Mouse (Mus musculus) lung, postnatal 0 days (tissue): ENCODE results near the gene Qk. TPM values are rescaled to one million over a fixed set of nuclear protein-coding genes. Genes with fewer than 3 reads are reported as not detected.
A peak's percentile ranks its signal among the peaks of the same experiment; 100 is the strongest.

Experiments used
- ATAC-seq: fragments of 200-750 bp; cut with Nextera tagmentation; 2 replicates; pipeline ENCODE4 v1.8.0; 2017; ENCODE audit warnings: moderate library complexity
- DNase-seq: peaks from one replicate; pipeline ENCODE4 v3.0.0-alpha.2; 2016; ENCODE audit warnings: low spot score
- H3K27ac ChIP-seq: fragments of 300-500 bp; sonication (generic); 2 replicates; pipeline ENCODE4 v1.5.1; 2014; ENCODE audit warnings: antibody characterized with exemption, mild to moderate bottlenecking, low read length, mixed read lengths
- H3K27me3 ChIP-seq: fragments of 300-500 bp; sonication (generic); replicated peaks from 2 replicates; pipeline ENCODE4 v1.6.1; 2014; ENCODE audit warnings: low read length, mixed read lengths; ENCODE audit not compliant: insufficient read depth
- H3K36me3 ChIP-seq: fragments of 300-500 bp; sonication (generic); 2 replicates; pipeline ENCODE4 v1.6.1; 2014; ENCODE audit warnings: low read length, mixed read lengths; ENCODE audit not compliant: insufficient read depth
- H3K4me1 ChIP-seq: fragments of 300-500 bp; sonication (generic); 2 replicates; pipeline ENCODE4 v1.6.1; 2014; ENCODE audit warnings: antibody characterized with exemption, low read depth, low read length, mixed read lengths; ENCODE audit not compliant: insufficient read depth
- H3K4me2 ChIP-seq: fragments of 300-500 bp; sonication (generic); replicated peaks from 2 replicates; pipeline ENCODE4 v1.6.1; 2014; ENCODE audit warnings: low read depth, mild to moderate bottlenecking, low read length, moderate library complexity, mixed read lengths
- H3K4me3 ChIP-seq: fragments of 300-500 bp; sonication (generic); 2 replicates; pipeline ENCODE4 v1.5.1; 2014; ENCODE audit warnings: low read depth, low read length
- H3K9ac ChIP-seq: fragments of 300-500 bp; sonication (generic); replicated peaks from 2 replicates; pipeline ENCODE4 v1.6.1; 2014; ENCODE audit warnings: low read depth, mild to moderate bottlenecking
- H3K9me3 ChIP-seq: fragments of 300-500 bp; sonication (generic); 2 replicates; pipeline ENCODE4 v1.6.1; 2016; ENCODE audit warnings: low read length, mixed read lengths
- CTCF ChIP-seq: IDR thresholded peaks from 2 replicates; pipeline ENCODE4 v1.5.1; 2016; ENCODE audit warnings: antibody characterized with exemption, mild to moderate bottlenecking
- EP300 ChIP-seq: IDR thresholded peaks from 2 replicates; pipeline ENCODE4 v1.6.1; 2016; ENCODE audit warnings: antibody characterized with exemption, mild to moderate bottlenecking, control low read depth
- WGBS: fragments of 180-500 bp; shearing (Covaris S2); extraction: QIAGEN DNeasy Blood & Tissue Kit; methylation state at CpG from one replicate; pipeline ENCODE4 v1.1.7; 2014; 5-methylcytosine and 5-hydroxymethylcytosine counted together
- polyA plus RNA-seq: library from polyadenylated mRNA; unstranded; fragments of >200 nt; fragmentation: Nextera tagmentation; extraction: Ambion mirVana; gene quantifications from 2 replicates; pipeline ENCODE4 v1.2.1, GENCODE M21; 2015

The Qk gene
- polyA plus RNA-seq, 1 experiment from 2014 or later, result 60.2 TPM

- no peaks in the 10 kb centered on the region for H3K27me3 ChIP-seq
These were observed 9.6 kb downstream of the Qk start for GRCm38 (mm10) chr17:10310046-10310445.

GRCm38 (mm10) chr17:10309135-10309623 is 10.5 kb downstream of the Qk start:
- H3K9ac ChIP-seq, result no peak overlapping the region
- H3K4me2 ChIP-seq, result peak overlapping the region; percentile 32
- no peaks in the 10 kb centered on the region for H3K27me3 ChIP-seq
- no peak for DNase-seq
- no peak overlapping the region for H3K4me3 ChIP-seq
- no peak overlapping the region for H3K27ac ChIP-seq
- H3K9me3 ChIP-seq, result no peaks in the 10 kb centered on the region
- no peaks in the 10 kb centered on the region for H3K36me3 ChIP-seq
- WGBS, result 32% methylated on average over 4 of the region's 4 CpGs
- peaks cover 17% of the 10 kb centered on the region for H3K4me1 ChIP-seq
- ATAC-seq, result no peak
- no peak for TF ChIP-seq CTCF
- no peak for TF ChIP-seq EP300

More at GRCm38 (mm10) chr17:10310046-10310445, 9.6 kb downstream of the Qk start:
- DNase-seq (no peak), ATAC-seq (no peak; the same call in 1 of the 2 replicates)
- Histone ChIP-seq H3K27ac (no peak overlapping the region), H3K4me3 (no peak overlapping the region), H3K4me1 (peaks cover 16% of the 10 kb centered on the region), H3K9ac (no peak overlapping the region), H3K9me3 (no peaks in the 10 kb centered on the region), H3K4me2 (peak overlapping the region; percentile 30; the same call in 1 of the 2 replicates), H3K36me3 (no peaks in the 10 kb centered on the region)
- TF ChIP-seq CTCF, result no peak
- TF ChIP-seq EP300, result no peak
- WGBS, result 41% methylated on average over 1 of the region's 1 CpGs

- 26% methylated on average over 2 of the region's 2 CpGs for WGBS
- no peaks in the 10 kb centered on the region for H3K36me3 ChIP-seq
- no peak overlapping the region for H3K4me3 ChIP-seq
- DNase-seq, result no peak
- H3K9ac ChIP-seq, result no peak overlapping the region
- no peaks in the 10 kb centered on the region for H3K27me3 ChIP-seq
- peaks cover 10% of the 10 kb centered on the region for H3K4me1 ChIP-seq
- TF ChIP-seq CTCF (peak; percentile 31), EP300 (no peak)
- ATAC-seq, result no peak
- H3K27ac ChIP-seq, result no peak overlapping the region
- no peak overlapping the region; the same call in 1 of the 2 replicates for H3K4me2 ChIP-seq
- H3K9me3 ChIP-seq, result no peaks in the 10 kb centered on the region
These were observed 13.2 kb downstream of the Qk start for GRCm38 (mm10) chr17:10306424-10306823.

GRCm38 (mm10) chr17:10304001-10304400 is 15.7 kb downstream of the Qk start:
- Histone ChIP-seq H3K9ac (no peak overlapping the region), H3K36me3 (no peaks in the 10 kb centered on the region), H3K9me3 (no peaks in the 10 kb centered on the region), H3K27ac (no peak overlapping the region), H3K4me1 (peaks cover 11% of the 10 kb centered on the region), H3K4me3 (no peak overlapping the region), H3K27me3 (no peaks in the 10 kb centered on the region), H3K4me2 (0 out of 2 replicates have a peak overlapping the region, but pooled peaks have one; percentile 1)
- TF ChIP-seq EP300, result no peak
- TF ChIP-seq CTCF, result no peak
- no peak for ATAC-seq
- DNase-seq, result no peak

- Histone ChIP-seq H3K4me3 (no peak overlapping the region), H3K27ac (no peak overlapping the region), H3K27me3 (no peaks in the 10 kb centered on the region), H3K9me3 (no peaks in the 10 kb centered on the region), H3K4me2 (peak overlapping the region; percentile 17; the same call in 1 of the 2 replicates), H3K36me3 (no peaks in the 10 kb centered on the region), H3K4me1 (peaks cover 11% of the 10 kb centered on the region; the same call in 1 of the 2 replicates), H3K9ac (no peak overlapping the region)
- 16% methylated on average over 4 of the region's 4 CpGs for WGBS
- no peak for ATAC-seq
- TF ChIP-seq CTCF (no peak), EP300 (no peak)
- DNase-seq, result peak; percentile 45
These were observed 18.5 kb downstream of the Qk start for GRCm38 (mm10) chr17:10300968-10301795.

GRCm38 (mm10) chr17:10299396-10299795 is 20.3 kb downstream of the Qk start:
- ATAC-seq, result no peak
- H3K9ac ChIP-seq, result no peak overlapping the region
- 60% methylated on average over 1 of the region's 1 CpGs for WGBS
- no peaks in the 10 kb centered on the region for H3K27me3 ChIP-seq
- H3K4me3 ChIP-seq, result no peak overlapping the region
- no peak for TF ChIP-seq EP300
- no peak for TF ChIP-seq CTCF
- DNase-seq, result no peak
- H3K9me3 ChIP-seq, result no peaks in the 10 kb centered on the region
- H3K36me3 ChIP-seq, result no peaks in the 10 kb centered on the region
- peaks cover 11% of the 10 kb centered on the region; the same call in 1 of the 2 replicates for H3K4me1 ChIP-seq
- H3K4me2 ChIP-seq, result no peak overlapping the region
- no peak overlapping the region for H3K27ac ChIP-seq
